Comparison of ENCODE assay signal across 16 mouse cellular contexts in genomic region chr5:141542890-141543666, GRCm38 (mm10).
A peak's percentile ranks its signal among the peaks of the same experiment; 100 is the strongest.
DNase-seq lines count a peak whose midpoint lies in the region; ATAC-seq lines count a peak whose summit lies in the region.
"Had no signal": no experiment of that assay in that cellular context is flagged by ENCODE, and none has a peak within 500 bp of the region (broad histone marks: within the 10 kb centered on the region; RNA-seq: fewer than 3 reads in every experiment).

No protein-coding gene starts in this region.

- H3K36me3 ChIP-seq in kidney, embryonic 15.5 days = no peaks in the 10 kb centered on the region
- no peaks in the 10 kb centered on the region for H3K36me3 ChIP-seq in midbrain, embryonic 12.5 days
- H3K36me3 ChIP-seq in midbrain, embryonic 14.5 days (ENCODE audit: control insufficient read depth, insufficient read depth, low read length) = no peaks in the 10 kb centered on the region
- H3K36me3 ChIP-seq in embryonic facial prominence, embryonic 13.5 days = no peaks in the 10 kb centered on the region
- H3K36me3 ChIP-seq: forebrain, embryonic 12.5 days; heart, embryonic 12.5 days had no signal

- WGBS in kidney, embryonic 15.5 days = 13% methylated on average over 8 of the region's 8 CpGs
- WGBS in midbrain, embryonic 12.5 days = 24% methylated on average over 8 of the region's 8 CpGs
- 18% methylated on average over 8 of the region's 8 CpGs for WGBS in midbrain, embryonic 14.5 days
- 21% methylated on average over 8 of the region's 8 CpGs for WGBS in embryonic facial prominence, embryonic 13.5 days

- intact Hi-C loops in left cerebral cortex, postnatal 14 days (cut with DNase I) = no loop called here

- H3K27me3 ChIP-seq in kidney, embryonic 15.5 days = 0 out of 2 replicates have a peak, but pooled peaks cover 4% of the 10 kb centered on the region
- H3K27me3 ChIP-seq in midbrain, embryonic 12.5 days = no peaks in the 10 kb centered on the region
- no peaks in the 10 kb centered on the region for H3K27me3 ChIP-seq in midbrain, embryonic 14.5 days (ENCODE audit: control insufficient read depth, insufficient read depth, low read length)
- no peaks in the 10 kb centered on the region for H3K27me3 ChIP-seq in embryonic facial prominence, embryonic 13.5 days
- H3K27me3 ChIP-seq: heart, embryonic 12.5 days had no signal

- DNase-seq in kidney, adult 11 months = no peak
- no peak for DNase-seq in midbrain, embryonic 14.5 days
- DNase-seq in spleen, postnatal 10 days (ENCODE audit: low spot score in 2 of 2) = no peak
- no peak for DNase-seq in left cerebral cortex, postnatal 14 days (ENCODE audit: low spot score in 2 of 2)
- DNase-seq: cerebellum, postnatal 10 days; kidney, adult 9 months; layer of hippocampus, adult 9-11 months; lung, adult 18-20 months; right cerebral cortex, adult 18-20 months; thymus, adult 18-20 months had no signal

- peaks cover 25% of the 10 kb centered on the region for H3K4me1 ChIP-seq in kidney, embryonic 15.5 days
- peaks cover 11% of the 10 kb centered on the region for H3K4me1 ChIP-seq in midbrain, embryonic 12.5 days
- no peaks in the 10 kb centered on the region for H3K4me1 ChIP-seq in midbrain, embryonic 14.5 days (ENCODE audit: control insufficient read depth, insufficient read depth, low read length)
- peaks cover 20% of the 10 kb centered on the region for H3K4me1 ChIP-seq in embryonic facial prominence, embryonic 13.5 days
- H3K4me1 ChIP-seq: heart, embryonic 12.5 days had no signal

- no peaks in the 10 kb centered on the region for H3K9me3 ChIP-seq in kidney, embryonic 15.5 days (replicated peaks)
- H3K9me3 ChIP-seq in midbrain, embryonic 12.5 days = no peaks in the 10 kb centered on the region
- no peaks in the 10 kb centered on the region for H3K9me3 ChIP-seq in midbrain, embryonic 14.5 days (ENCODE audit: control insufficient read depth, low read length)
- H3K9me3 ChIP-seq in embryonic facial prominence, embryonic 13.5 days = no peaks in the 10 kb centered on the region
- H3K9me3 ChIP-seq: forebrain, embryonic 12.5 days; heart, embryonic 12.5 days had no signal

- peak; percentile 54; the same call in 1 of the 2 replicates for ATAC-seq in kidney, embryonic 15.5 days (replicated peaks; ENCODE audit: low FRiP score)
- ATAC-seq in midbrain, embryonic 12.5 days (ENCODE audit: low FRiP score, low read depth) = peak; percentile 30; the same call in 1 of the 2 replicates
- ATAC-seq in midbrain, embryonic 14.5 days (ENCODE audit: low FRiP score, low TSS enrichment) = no peak
- peak; percentile 35; the same call in 1 of the 2 replicates for ATAC-seq in embryonic facial prominence, embryonic 13.5 days (ENCODE audit: insufficient number of reproducible peaks, insufficient read depth, low FRiP score, low TSS enrichment, low read depth)
- ATAC-seq: hindbrain, embryonic 16.5 days had no signal

- H3K4me3 ChIP-seq in kidney, embryonic 15.5 days (replicated peaks) = no peak overlapping the region
- no peak overlapping the region for H3K4me3 ChIP-seq in midbrain, embryonic 12.5 days
- no peak overlapping the region for H3K4me3 ChIP-seq in midbrain, embryonic 14.5 days (replicated peaks; ENCODE audit: low read depth, low read length)
- H3K4me3 ChIP-seq in embryonic facial prominence, embryonic 13.5 days = no peak overlapping the region
- H3K4me3 ChIP-seq: forebrain, embryonic 12.5 days; heart, embryonic 12.5 days had no signal

- no peak overlapping the region for H3K9ac ChIP-seq in kidney, embryonic 15.5 days
- H3K9ac ChIP-seq in midbrain, embryonic 12.5 days (replicated peaks) = 0 out of 2 replicates have a peak overlapping the region, but pooled peaks have one; percentile 25
- H3K9ac ChIP-seq in midbrain, embryonic 14.5 days (replicated peaks; ENCODE audit: low read length) = no peak overlapping the region
- H3K9ac ChIP-seq in embryonic facial prominence, embryonic 13.5 days = no peak overlapping the region
- H3K9ac ChIP-seq: forebrain, embryonic 12.5 days; heart, embryonic 12.5 days had no signal

- H3K27ac ChIP-seq in kidney, embryonic 15.5 days = peak overlapping the region; percentile 27; the same call in 1 of the 2 replicates
- H3K27ac ChIP-seq in midbrain, embryonic 12.5 days (replicated peaks) = no peak overlapping the region
- H3K27ac ChIP-seq in midbrain, embryonic 14.5 days (replicated peaks; ENCODE audit: low read depth, low read length) = no peak overlapping the region
- peak overlapping the region; percentile 28 for H3K27ac ChIP-seq in embryonic facial prominence, embryonic 13.5 days
- H3K27ac ChIP-seq: forebrain, embryonic 12.5 days had no signal

- H3K4me2 ChIP-seq in kidney, embryonic 15.5 days = no peak overlapping the region
- no peak overlapping the region for H3K4me2 ChIP-seq in midbrain, embryonic 12.5 days (replicated peaks)
- no peak overlapping the region for H3K4me2 ChIP-seq in midbrain, embryonic 14.5 days (ENCODE audit: low read length)
- no peak overlapping the region for H3K4me2 ChIP-seq in embryonic facial prominence, embryonic 13.5 days
- H3K4me2 ChIP-seq: forebrain, embryonic 12.5 days; heart, embryonic 12.5 days had no signal

Comparison
In these comparisons a context has a peak if more than half of its experiments do, and no peak if none do; other contexts are left out.
1. H3K27ac ChIP-seq: peak in kidney, embryonic 15.5 days (single experiment) and embryonic facial prominence, embryonic 13.5 days (single experiment); none in midbrain, embryonic 12.5 days (single experiment) and midbrain, embryonic 14.5 days (single experiment).